Mouse (Mus musculus) cerebellum, adult 2 months (tissue): Measurements from ENCODE around the gene Tlr9.

Experiments
- CTCF ChIP-seq: fragments of 200-500 bp; IDR thresholded peaks from 2 replicates; pipeline ENCODE4 v1.5.1; 2011; ENCODE audit warnings: low read depth, mild to moderate bottlenecking, control low read depth, low read length, moderate library complexity, borderline replicate concordance; ENCODE audit not compliant: insufficient read depth
- POLR2A ChIP-seq: fragments of 200-500 bp; IDR thresholded peaks from 2 replicates; pipeline ENCODE4 v1.6.1; 2011; ENCODE audit warnings: low read length, control low read depth, borderline replicate concordance; ENCODE audit not compliant: insufficient read depth

DNA sequence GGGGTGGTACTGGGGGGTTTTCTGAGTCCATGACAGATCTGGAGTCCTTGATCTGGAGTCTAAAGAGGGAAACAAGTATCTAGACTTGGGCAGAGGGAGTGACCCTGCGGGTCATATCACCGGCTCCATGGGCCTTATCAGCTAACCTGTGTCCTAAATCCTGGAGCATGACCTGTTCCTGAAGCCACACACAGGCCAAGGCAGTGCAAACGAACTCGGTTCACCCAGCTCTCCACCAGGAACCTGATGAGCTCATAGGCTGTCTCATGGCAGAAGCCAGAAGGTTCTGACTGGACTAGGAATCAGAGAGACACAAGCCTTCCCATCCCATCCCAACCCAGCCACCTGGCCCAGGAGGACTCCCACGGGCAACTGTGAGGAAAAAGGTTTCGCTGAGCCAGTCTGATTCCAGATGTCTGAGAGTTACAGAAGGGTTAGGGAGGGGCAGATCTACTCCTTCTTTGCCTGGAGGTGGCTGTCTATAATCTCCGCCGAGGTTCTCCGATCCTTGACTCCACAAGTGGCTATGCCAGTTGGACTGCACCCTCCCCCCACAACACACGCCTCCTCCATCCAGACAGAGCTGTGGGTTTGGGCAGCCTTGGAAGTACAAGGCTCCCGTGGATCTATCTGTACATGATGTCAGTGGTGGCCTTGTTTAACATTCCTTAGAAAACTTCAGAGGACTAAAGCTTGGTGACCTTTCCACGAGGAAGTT, 43.1 kb downstream of the Tlr9 start:
- TF ChIP-seq CTCF: no peak
- TF ChIP-seq POLR2A: no peak
